Mouse (Mus musculus) cortical plate, adult 2 months (tissue): ENCODE measurements around the gene Rprml.

Experiments used
- CTCF ChIP-seq: fragments of 200-500 bp; IDR thresholded peaks from 2 replicates; pipeline ENCODE4 v1.5.1; 2011; ENCODE audit warnings: mild to moderate bottlenecking, control low read depth, low read length; ENCODE audit not compliant: insufficient read depth; ENCODE audit errors: extremely low read depth
- POLR2A ChIP-seq: fragments of 200-500 bp; IDR thresholded peaks from 2 replicates; pipeline ENCODE4 v1.6.1; 2011; ENCODE audit warnings: mild to moderate bottlenecking, low read length, control low read depth; ENCODE audit not compliant: insufficient read depth; ENCODE audit errors: extremely low read depth

DNA sequence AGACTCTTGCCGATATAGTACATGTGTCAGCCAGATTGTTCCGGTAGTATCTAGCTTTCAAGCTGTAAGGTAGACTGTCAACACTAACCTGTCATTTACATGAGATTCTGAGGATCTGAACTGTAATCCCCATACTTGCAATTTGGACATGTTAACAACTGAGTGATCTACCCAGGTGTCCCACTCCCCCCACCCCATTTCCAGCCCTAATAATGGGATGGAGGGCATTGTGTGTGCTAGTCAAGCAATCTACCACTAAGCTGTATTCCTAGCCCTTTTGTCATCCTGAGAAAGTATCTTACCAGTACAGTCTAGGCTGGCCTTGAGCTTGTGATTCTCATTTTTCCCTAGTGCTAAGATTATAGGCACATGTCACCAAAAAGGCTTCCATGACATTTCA lies 38.6 kb upstream of the Rprml start:
- TF ChIP-seq POLR2A (no peak), CTCF (no peak)
